Mouse (Mus musculus) midbrain, embryonic 14.5 days (tissue): ENCODE results near the gene Map2k2. TPM values are rescaled to one million over a fixed set of nuclear protein-coding genes. Genes with fewer than 3 reads are reported as not detected.

Source experiments
- ATAC-seq: fragments of 200-750 bp; cut with Nextera tagmentation; 2 replicates; pipeline ENCODE4 v1.8.0; 2017; ENCODE audit warnings: moderate number of reproducible peaks, moderate library complexity; ENCODE audit not compliant: low FRiP score, low TSS enrichment
- DNase-seq: peaks from one replicate; pipeline ENCODE4 v3.0.0-alpha.2; 2015
- H3K27ac ChIP-seq: fragments of 300-500 bp; sonication (generic); replicated peaks from 2 replicates; pipeline ENCODE4 v1.5.1; 2014; ENCODE audit warnings: mild to moderate bottlenecking, low read depth, low read length, moderate library complexity
- H3K27me3 ChIP-seq: fragments of 300-500 bp; sonication (generic); 2 replicates; pipeline ENCODE4 v1.6.1; 2014; ENCODE audit warnings: low read length, control low read depth, mixed read lengths; ENCODE audit not compliant: control insufficient read depth, insufficient read depth
- H3K36me3 ChIP-seq: fragments of 300-500 bp; sonication (generic); 2 replicates; pipeline ENCODE4 v1.6.1; 2014; ENCODE audit warnings: low read length, control low read depth; ENCODE audit not compliant: control insufficient read depth, insufficient read depth
- H3K4me1 ChIP-seq: fragments of 300-500 bp; sonication (generic); 2 replicates; pipeline ENCODE4 v1.6.1; 2014; ENCODE audit warnings: mild to moderate bottlenecking, antibody characterized with exemption, low read length, control low read depth; ENCODE audit not compliant: control insufficient read depth, insufficient read depth
- H3K4me2 ChIP-seq: fragments of 300-500 bp; sonication (generic); 2 replicates; pipeline ENCODE4 v1.6.1; 2014; ENCODE audit warnings: mild to moderate bottlenecking, low read length, moderate library complexity
- H3K4me3 ChIP-seq: fragments of 300-500 bp; sonication (generic); replicated peaks from 2 replicates; pipeline ENCODE4 v1.5.1; 2014; ENCODE audit warnings: low read depth, low read length
- H3K9ac ChIP-seq: fragments of 300-500 bp; sonication (generic); replicated peaks from 2 replicates; pipeline ENCODE4 v1.6.1; 2014; ENCODE audit warnings: mild to moderate bottlenecking, low read length, moderate library complexity
- H3K9me3 ChIP-seq: fragments of 300-500 bp; sonication (generic); 2 replicates; pipeline ENCODE4 v1.6.1; 2016; ENCODE audit warnings: low read length, control low read depth, mixed read lengths; ENCODE audit not compliant: control insufficient read depth
- WGBS: fragments of 180-500 bp; shearing (Covaris S2); extraction: QIAGEN DNeasy Blood & Tissue Kit; methylation state at CpG from one replicate; pipeline ENCODE4 v1.1.7; 2014; 5-methylcytosine and 5-hydroxymethylcytosine counted together
- polyA plus RNA-seq: library from polyadenylated mRNA; unstranded; fragments of >200 nt; fragmentation: Nextera tagmentation; extraction: Ambion mirVana; gene quantifications from 2 replicates; pipeline ENCODE4 v1.2.1, GENCODE M21; 2014

Map2k2 gene
- polyA plus RNA-seq, 1 experiment from 2014 or later, result 240 TPM

GRCm38 (mm10) chr10:81090621-81091020, 15.1 kb upstream of the Map2k2 start:
- Histone ChIP-seq H3K27me3 (no peaks in the 10 kb centered on the region), H3K4me1 (no peaks in the 10 kb centered on the region), H3K36me3 (no peaks in the 10 kb centered on the region), H3K9ac (no peak overlapping the region), H3K27ac (no peak overlapping the region), H3K4me2 (no peak overlapping the region), H3K9me3 (no peaks in the 10 kb centered on the region), H3K4me3 (no peak overlapping the region)
- WGBS, result 77% methylated on average over 7 of the region's 7 CpGs
- ATAC-seq, result no peak
- no peak for DNase-seq

- no peak for ATAC-seq
- no peaks in the 10 kb centered on the region for H3K4me1 ChIP-seq
- 57% methylated on average over 22 of the region's 22 CpGs for WGBS
These were observed 13.1 kb upstream of the Map2k2 start for GRCm38 (mm10) chr10:81092465-81093250.

GRCm38 (mm10) chr10:81094931-81095678, 10.6 kb upstream of the Map2k2 start:
- 58% methylated on average over 9 of the region's 9 CpGs for WGBS
- no peak overlapping the region for H3K9ac ChIP-seq
- H3K27me3 ChIP-seq, result no peaks in the 10 kb centered on the region
- H3K36me3 ChIP-seq, result no peaks in the 10 kb centered on the region
- no peak for DNase-seq
- H3K27ac ChIP-seq, result no peak overlapping the region
- H3K4me3 ChIP-seq, result no peak overlapping the region
- no peaks in the 10 kb centered on the region for H3K9me3 ChIP-seq
- no peaks in the 10 kb centered on the region for H3K4me1 ChIP-seq
- no peak for ATAC-seq
- no peak overlapping the region for H3K4me2 ChIP-seq

More at GRCm38 (mm10) chr10:81092465-81093250, 13.1 kb upstream of the Map2k2 start:
- Histone ChIP-seq H3K36me3 (no peaks in the 10 kb centered on the region), H3K9me3 (no peaks in the 10 kb centered on the region), H3K27me3 (no peaks in the 10 kb centered on the region), H3K4me2 (no peak overlapping the region), H3K9ac (no peak overlapping the region), H3K27ac (no peak overlapping the region), H3K4me3 (no peak overlapping the region)
- DNase-seq, result no peak

DNA sequence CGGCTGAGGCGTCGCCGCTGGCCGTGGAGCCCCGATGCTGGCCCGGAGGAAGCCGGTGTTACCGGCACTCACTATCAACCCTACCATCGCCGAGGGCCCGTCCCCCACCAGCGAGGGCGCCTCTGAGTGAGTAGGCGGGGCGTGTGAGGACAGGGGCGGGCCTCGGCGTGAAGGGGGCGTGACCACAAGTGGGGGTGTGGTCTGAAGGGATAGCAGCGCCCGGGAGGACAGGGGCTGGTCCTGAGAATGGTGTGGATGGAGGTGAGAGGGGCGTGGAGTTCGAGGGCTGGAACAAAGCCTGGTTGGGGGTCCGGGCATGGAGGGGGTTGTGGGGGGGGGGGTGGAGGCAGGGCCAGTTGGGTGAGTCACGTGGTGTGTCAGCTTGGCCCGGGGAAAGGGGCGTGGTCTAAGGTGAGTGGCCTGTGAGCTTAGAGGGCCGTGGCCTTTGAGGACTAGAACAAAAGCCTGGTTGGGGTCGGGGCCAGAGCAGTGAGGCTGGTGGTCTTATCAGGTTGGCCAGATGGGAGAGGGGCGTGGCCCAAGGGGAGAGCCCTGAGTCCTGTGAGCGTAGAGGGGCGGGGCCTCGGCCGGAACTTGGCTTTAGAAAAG, 502 bp downstream of the Map2k2 start:
- Histone ChIP-seq H3K27me3 (no peaks in the 10 kb centered on the region), H3K4me2 (peak overlapping the region; percentile 77), H3K9ac (peak overlapping the region; percentile 98), H3K4me1 (peaks cover 19% of the 10 kb centered on the region), H3K4me3 (peak overlapping the region; percentile 97), H3K9me3 (no peaks in the 10 kb centered on the region), H3K27ac (peak overlapping the region; percentile 99), H3K36me3 (peaks cover 32% of the 10 kb centered on the region)
- WGBS, result under 1% methylated on average over 35 of the region's 35 CpGs
- ATAC-seq, result peak; percentile 87
- DNase-seq, result peak; percentile 86

GRCm38 (mm10) chr10:81112946-81113345, 7.2 kb downstream of the Map2k2 start:
- WGBS, result 96% methylated on average over 6 of the region's 6 CpGs
- Histone ChIP-seq H3K36me3 (peaks cover 93% of the 10 kb centered on the region), H3K4me3 (no peak overlapping the region), H3K9ac (no peak overlapping the region), H3K27me3 (no peaks in the 10 kb centered on the region), H3K4me2 (no peak overlapping the region), H3K9me3 (no peaks in the 10 kb centered on the region), H3K27ac (no peak overlapping the region), H3K4me1 (no peaks in the 10 kb centered on the region)
- ATAC-seq (no peak), DNase-seq (no peak)

- H3K4me2 ChIP-seq, result no peak overlapping the region
- DNase-seq (no peak), ATAC-seq (no peak)
- H3K27me3 ChIP-seq, result no peaks in the 10 kb centered on the region
- no peak overlapping the region for H3K4me3 ChIP-seq
- H3K9me3 ChIP-seq, result no peaks in the 10 kb centered on the region
- H3K9ac ChIP-seq, result no peak overlapping the region
- peaks cover 95% of the 10 kb centered on the region for H3K36me3 ChIP-seq
- 94% methylated on average over 10 of the region's 10 CpGs for WGBS
- H3K27ac ChIP-seq, result no peak overlapping the region
- no peaks in the 10 kb centered on the region for H3K4me1 ChIP-seq
These were observed 13.9 kb downstream of the Map2k2 start for GRCm38 (mm10) chr10:81119625-81120024.

- Histone ChIP-seq H3K9me3 (no peaks in the 10 kb centered on the region), H3K9ac (no peak overlapping the region), H3K4me2 (no peak overlapping the region), H3K36me3 (peaks cover 91% of the 10 kb centered on the region), H3K4me1 (no peaks in the 10 kb centered on the region), H3K27ac (no peak overlapping the region), H3K27me3 (no peaks in the 10 kb centered on the region), H3K4me3 (no peak overlapping the region)
- DNase-seq (no peak), ATAC-seq (no peak)
- 90% methylated on average over 7 of the region's 7 CpGs for WGBS
These were observed 14.9 kb downstream of the Map2k2 start for GRCm38 (mm10) chr10:81120650-81121049.

DNA sequence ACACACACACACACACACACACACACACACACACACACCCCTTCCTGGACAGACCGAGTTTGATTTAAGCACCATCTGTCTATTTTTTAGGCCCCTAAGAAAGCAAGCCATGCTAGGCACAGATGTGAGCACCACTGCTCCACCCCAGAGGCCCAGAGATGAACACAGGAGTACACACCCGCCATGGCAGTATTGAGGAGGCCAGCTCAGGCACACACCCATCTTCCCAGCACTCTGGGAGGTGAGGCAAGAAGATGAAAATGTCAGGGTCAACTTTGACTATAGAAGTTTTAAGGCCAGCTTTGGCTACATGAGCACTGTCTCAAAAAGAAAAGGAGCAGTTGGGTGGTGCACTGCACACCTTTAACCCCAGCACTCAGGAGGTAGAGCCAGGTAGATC, 17.2 kb downstream of the Map2k2 start:
- no peak for DNase-seq

More for the DNA sequence above, 17.2 kb downstream of the Map2k2 start:
- WGBS, result 85% methylated on average over 2 of the region's 2 CpGs
- Histone ChIP-seq H3K27me3 (0 out of 2 replicates have a peak, but pooled peaks cover 2% of the 10 kb centered on the region), H3K4me3 (no peak overlapping the region), H3K4me1 (no peaks in the 10 kb centered on the region), H3K4me2 (no peak overlapping the region), H3K9ac (no peak overlapping the region), H3K36me3 (peaks cover 71% of the 10 kb centered on the region), H3K27ac (no peak overlapping the region), H3K9me3 (no peaks in the 10 kb centered on the region)
- no peak for ATAC-seq
